Mouse (Mus musculus): ENCODE measurements around the gene Prr12. TPM values are rescaled to one million over a fixed set of nuclear protein-coding genes. Genes with fewer than 3 reads are reported as not detected.

Gene Prr12
- polyA plus RNA-seq, 1 experiment from 2014 or later, result 7.1 TPM

DNA sequence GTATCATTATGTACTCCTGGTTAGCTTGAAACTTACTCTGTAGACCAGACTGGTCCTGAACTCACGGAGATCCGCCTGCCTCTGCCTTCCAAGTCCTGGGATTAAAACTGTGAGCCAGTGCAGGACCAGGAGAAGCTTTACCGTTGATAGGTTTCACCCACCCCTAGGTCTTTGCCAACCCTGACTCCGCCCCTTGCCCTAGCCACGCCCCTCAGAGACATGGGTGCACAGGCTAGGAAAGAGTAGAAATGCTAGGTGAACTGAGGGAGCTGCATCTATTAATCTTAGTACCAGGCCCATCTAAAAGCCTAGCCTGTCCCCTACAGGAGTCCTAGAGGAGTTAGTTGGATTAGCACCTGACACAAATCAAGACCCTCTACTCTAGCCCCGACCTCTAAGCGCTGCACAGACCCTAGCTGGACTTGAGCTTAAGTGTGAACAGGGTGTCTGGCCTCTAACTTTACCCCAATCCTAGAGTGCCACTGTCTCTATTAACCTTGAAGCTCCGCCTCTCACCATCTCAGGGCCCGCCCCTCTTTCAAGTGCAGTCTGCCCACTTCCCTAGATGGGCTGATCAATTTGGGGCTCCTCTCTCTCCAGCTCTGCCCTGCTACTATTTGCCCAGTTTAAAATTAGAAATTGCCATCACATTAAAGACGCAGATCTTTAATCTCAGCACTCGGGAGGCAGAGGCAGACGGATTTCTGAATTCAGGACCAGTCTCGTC is 37.7 kb upstream of the Prr12 start:
- Histone ChIP-seq H3K4me1 (replicated peaks) (peaks cover 17% of the 10 kb centered on the region), H3K9me3 (no peaks in the 10 kb centered on the region), H3K36me3 (peaks cover 22% of the 10 kb centered on the region), H3K27ac (0 out of 2 replicates have a peak overlapping the region, but pooled peaks have one; percentile 82), H3K9ac (no peak overlapping the region; the same call in 1 of the 2 replicates), H3K27me3 (replicated peaks) (no peaks in the 10 kb centered on the region), H3K4me3 (replicated peaks) (peak overlapping the region; percentile 50), H3K4me2 (replicated peaks) (peak overlapping the region; percentile 61)
- 78% methylated on average over 13 of the region's 13 CpGs for WGBS
- no peak for ATAC-seq

DNA sequence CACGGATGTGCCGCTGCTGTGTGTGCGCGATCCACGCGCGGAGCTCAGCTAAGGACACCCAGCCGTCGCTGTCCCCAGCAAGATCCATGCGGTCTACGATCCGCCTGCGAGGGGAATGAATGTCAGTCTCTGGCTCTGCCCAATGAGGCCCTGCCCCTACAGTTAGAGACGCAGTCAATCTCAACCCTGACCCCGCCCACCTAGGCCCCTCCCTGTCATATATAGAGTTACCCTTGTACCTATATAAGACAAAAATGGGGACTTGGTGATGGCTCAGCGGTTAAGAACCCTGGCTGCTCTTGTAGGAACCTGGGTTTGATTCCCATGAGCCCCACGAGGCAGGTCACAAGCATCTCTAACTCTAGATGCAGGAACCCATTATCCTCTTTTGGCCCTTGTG is 35.9 kb upstream of the Prr12 start:
- H3K4me3 ChIP-seq (replicated peaks), result no peak overlapping the region

DNA sequence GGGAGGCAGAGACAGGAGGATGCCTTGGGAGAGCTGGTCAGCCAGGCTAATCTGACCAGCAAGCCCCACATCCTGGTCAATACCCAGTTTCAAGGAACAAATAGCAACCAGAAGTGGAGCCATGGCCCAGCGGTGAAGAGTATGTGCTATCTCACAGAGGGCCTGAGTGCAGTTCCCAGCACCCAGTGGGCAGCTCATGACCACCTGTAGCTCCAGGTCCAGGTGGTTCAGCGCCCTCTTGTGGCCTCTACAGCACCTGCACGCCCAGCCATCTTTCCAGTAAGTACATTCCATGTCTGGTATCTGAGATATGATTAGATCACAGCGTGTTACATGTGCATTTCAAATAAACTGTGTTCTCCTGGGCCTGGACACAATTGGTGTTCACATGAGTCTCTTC is 33.4 kb upstream of the Prr12 start:
- Histone ChIP-seq H3K4me2 (replicated peaks) (no peak overlapping the region), H3K9me3 (no peaks in the 10 kb centered on the region), H3K4me1 (replicated peaks) (peaks cover 13% of the 10 kb centered on the region), H3K36me3 (peaks cover 30% of the 10 kb centered on the region), H3K27ac (no peak overlapping the region), H3K27me3 (replicated peaks) (no peaks in the 10 kb centered on the region), H3K9ac (no peak overlapping the region), H3K4me3 (replicated peaks) (no peak overlapping the region)
- ATAC-seq, result no peak
- WGBS, result 75% methylated on average over 4 of the region's 4 CpGs

More for the DNA sequence above, 35.9 kb upstream of the Prr12 start:
- Histone ChIP-seq H3K27me3 (replicated peaks) (no peaks in the 10 kb centered on the region), H3K4me1 (replicated peaks) (peaks cover 13% of the 10 kb centered on the region), H3K9ac (no peak overlapping the region), H3K9me3 (no peaks in the 10 kb centered on the region), H3K27ac (no peak overlapping the region), H3K4me2 (replicated peaks) (no peak overlapping the region), H3K36me3 (peaks cover 24% of the 10 kb centered on the region)
- no peak for ATAC-seq
- 92% methylated on average over 17 of the region's 17 CpGs for whole genome bisulfite sequencing

DNA sequence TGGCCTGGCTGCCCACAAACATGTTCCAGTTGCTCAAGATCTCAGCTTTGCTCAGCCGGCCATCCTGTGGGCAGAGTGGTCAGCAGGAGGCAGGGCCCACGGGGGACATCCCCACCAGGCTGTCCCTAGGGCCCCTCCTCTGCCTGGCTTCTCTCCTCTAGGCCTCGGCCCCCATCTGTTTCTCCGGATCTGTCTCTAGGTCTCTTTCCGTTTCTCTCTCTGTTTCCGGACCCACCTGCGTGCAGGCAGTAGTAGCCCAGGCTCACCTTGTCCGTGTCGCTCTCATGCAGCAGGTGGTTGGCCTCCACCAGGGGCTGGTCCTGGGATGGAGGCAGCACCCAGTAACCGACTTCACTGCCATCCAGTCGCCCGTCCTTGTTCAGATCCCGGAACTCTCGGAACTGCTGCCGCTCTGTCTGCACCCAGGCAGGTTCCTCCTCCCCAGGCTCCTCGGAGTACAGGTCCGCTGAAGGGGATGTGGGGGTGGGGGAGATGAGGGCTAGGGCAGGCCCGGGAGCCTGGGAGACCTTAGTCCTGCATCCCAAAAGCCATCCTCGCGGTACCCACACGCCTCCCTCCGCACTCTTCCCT is 30.7 kb upstream of the Prr12 start:
- 0 out of 2 replicates have a peak overlapping the region, but pooled peaks have one; percentile 28 for H3K27ac ChIP-seq
- H3K9me3 ChIP-seq, result no peaks in the 10 kb centered on the region
- H3K9ac ChIP-seq, result no peak overlapping the region
- peaks cover 8% of the 10 kb centered on the region; the same call in 1 of the 2 replicates for H3K4me1 ChIP-seq (replicated peaks)
- 0 out of 2 replicates have a peak overlapping the region, but pooled peaks have one; percentile 2 for H3K4me2 ChIP-seq (replicated peaks)
- H3K36me3 ChIP-seq, result peaks cover 28% of the 10 kb centered on the region
- no peak for ATAC-seq
- WGBS, result 82% methylated on average over 22 of the region's 22 CpGs
- H3K4me3 ChIP-seq (replicated peaks), result no peak overlapping the region
- H3K27me3 ChIP-seq (replicated peaks), result no peaks in the 10 kb centered on the region

DNA sequence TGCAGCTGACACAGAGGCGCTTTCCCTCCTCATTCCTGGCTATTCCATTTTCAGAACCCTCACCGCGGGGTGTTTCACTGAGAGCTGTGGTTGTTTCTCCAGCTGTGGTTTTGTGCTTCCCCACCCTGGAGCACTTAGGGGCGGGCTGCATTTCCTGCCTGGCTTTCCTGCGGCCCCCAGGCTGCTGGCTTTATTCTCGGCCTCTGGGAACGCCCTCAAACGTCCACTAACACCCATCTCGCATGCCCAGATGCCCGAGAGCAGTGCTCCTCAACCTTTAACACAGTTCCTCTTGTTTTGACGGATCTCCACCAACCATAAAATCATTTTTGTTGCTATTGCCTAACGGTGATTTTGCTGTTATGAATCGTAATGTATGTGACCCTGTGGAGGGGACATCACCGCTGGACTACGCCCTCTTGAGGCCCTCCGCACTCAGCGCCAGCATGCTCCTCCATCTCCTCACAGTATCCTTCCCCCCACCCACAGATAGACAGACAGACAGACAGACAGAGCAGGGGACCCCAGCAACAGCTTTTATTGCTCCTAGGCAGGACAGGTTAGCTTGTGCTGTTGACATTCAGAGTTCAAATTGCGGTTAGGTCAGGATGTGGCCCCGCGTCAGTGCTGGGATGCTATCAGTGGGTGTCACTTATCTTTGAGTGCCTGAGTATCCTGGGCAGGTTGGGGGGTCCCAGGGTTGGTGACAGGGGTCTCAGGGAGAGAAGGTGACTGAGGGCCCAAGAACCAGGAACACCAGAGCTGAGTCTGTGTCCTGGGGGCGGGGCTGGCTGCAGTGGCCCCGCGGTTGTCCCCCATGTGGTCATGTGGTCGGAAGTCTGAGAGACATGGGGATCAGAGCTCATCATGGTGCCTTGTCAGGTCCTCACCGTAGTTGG is 30.0 kb upstream of the Prr12 start:
- Histone ChIP-seq H3K27ac (peak overlapping the region; percentile 27; the same call in 1 of the 2 replicates), H3K9ac (no peak overlapping the region), H3K9me3 (no peaks in the 10 kb centered on the region), H3K27me3 (replicated peaks) (no peaks in the 10 kb centered on the region), H3K4me1 (replicated peaks) (peaks cover 8% of the 10 kb centered on the region; the same call in 1 of the 2 replicates), H3K4me3 (replicated peaks) (no peak overlapping the region), H3K36me3 (peaks cover 26% of the 10 kb centered on the region), H3K4me2 (replicated peaks) (peak overlapping the region; percentile 36)
- 60% methylated on average over 25 of the region's 25 CpGs for WGBS
- ATAC-seq, result peak; percentile 27; the same call in 1 of the 2 replicates

DNA sequence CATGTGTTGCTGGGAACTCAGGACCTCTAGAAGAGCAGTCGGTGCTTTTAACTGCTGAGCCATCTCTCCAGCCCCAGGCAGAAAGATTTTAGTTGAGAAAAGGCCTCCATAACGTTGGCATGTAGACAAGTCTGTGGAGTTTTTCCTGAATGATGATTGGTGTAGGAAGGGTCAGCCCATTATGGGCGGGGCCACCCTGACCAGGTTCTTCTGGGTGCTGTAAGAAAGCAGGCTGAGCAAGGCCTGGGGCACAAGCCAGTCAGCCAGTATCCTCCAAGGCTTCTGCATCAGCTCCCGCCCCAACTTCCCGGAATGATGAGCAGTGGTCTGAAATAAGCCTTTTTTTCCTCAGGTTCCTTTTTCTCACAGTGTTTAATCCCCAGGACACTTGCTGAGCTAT is 28.3 kb upstream of the Prr12 start:
- Histone ChIP-seq H3K36me3 (peaks cover 22% of the 10 kb centered on the region), H3K27me3 (replicated peaks) (no peaks in the 10 kb centered on the region), H3K9ac (no peak overlapping the region), H3K9me3 (no peaks in the 10 kb centered on the region), H3K4me3 (replicated peaks) (no peak overlapping the region), H3K4me2 (replicated peaks) (no peak overlapping the region), H3K27ac (no peak overlapping the region), H3K4me1 (replicated peaks) (peaks cover 8% of the 10 kb centered on the region; the same call in 1 of the 2 replicates)
- ATAC-seq, result no peak
- 58% methylated on average over 5 of the region's 5 CpGs for WGBS

DNA sequence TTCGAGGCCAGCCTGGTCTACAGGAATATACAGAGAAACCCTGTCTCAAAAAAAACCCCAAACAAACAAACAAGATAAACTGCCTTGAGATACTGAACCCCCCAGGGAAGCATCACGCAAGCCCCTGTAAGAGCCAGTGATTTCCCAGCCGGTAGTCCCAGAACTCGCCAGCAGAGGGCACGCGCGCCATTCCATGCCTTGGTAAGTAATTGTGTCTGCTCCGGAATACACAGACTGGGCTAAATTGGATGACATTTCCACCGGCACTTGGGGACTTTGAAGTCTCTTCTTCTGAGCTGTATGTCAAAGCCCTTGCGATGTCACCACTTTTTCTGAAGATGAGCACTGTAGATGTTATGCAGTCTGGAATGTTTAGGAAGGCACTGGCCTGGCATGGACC is 27.2 kb upstream of the Prr12 start:
- ATAC-seq, result no peak
- Histone ChIP-seq H3K27ac (no peak overlapping the region), H3K9me3 (no peaks in the 10 kb centered on the region), H3K4me1 (replicated peaks) (peaks cover 8% of the 10 kb centered on the region; the same call in 1 of the 2 replicates), H3K4me2 (replicated peaks) (no peak overlapping the region), H3K27me3 (replicated peaks) (no peaks in the 10 kb centered on the region), H3K36me3 (peaks cover 27% of the 10 kb centered on the region), H3K4me3 (replicated peaks) (no peak overlapping the region), H3K9ac (no peak overlapping the region)
- under 1% methylated on average over 10 of the region's 10 CpGs for WGBS

DNA sequence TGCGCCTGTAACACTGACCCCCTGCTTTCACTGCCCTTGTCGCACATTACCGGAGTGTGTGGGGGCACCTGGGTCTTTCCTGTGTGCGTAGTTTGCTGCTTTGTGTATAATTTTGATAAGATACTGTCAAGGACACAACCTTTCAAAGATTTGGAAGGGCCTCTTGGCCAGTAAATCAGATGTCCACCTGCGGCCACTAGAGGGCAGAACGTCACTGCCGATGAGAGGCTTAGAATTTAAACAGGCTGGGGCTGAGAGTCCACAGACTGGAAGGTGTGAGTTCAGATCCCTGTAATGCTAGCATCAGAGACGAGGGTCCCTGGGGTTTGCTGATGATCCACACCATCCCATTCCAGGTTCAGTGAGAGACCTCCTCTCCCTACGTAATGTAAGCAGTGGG is 25.8 kb upstream of the Prr12 start:
- WGBS, result 28% methylated on average over 9 of the region's 9 CpGs
- no peaks in the 10 kb centered on the region for H3K9me3 ChIP-seq
- no peaks in the 10 kb centered on the region for H3K27me3 ChIP-seq (replicated peaks)
- H3K4me2 ChIP-seq (replicated peaks), result no peak overlapping the region
- peaks cover 8% of the 10 kb centered on the region; the same call in 1 of the 2 replicates for H3K4me1 ChIP-seq (replicated peaks)
- H3K27ac ChIP-seq, result no peak overlapping the region
- peaks cover 26% of the 10 kb centered on the region for H3K36me3 ChIP-seq
- H3K4me3 ChIP-seq (replicated peaks), result no peak overlapping the region
- no peak; the same call in 1 of the 2 replicates for ATAC-seq
- no peak overlapping the region for H3K9ac ChIP-seq

DNA sequence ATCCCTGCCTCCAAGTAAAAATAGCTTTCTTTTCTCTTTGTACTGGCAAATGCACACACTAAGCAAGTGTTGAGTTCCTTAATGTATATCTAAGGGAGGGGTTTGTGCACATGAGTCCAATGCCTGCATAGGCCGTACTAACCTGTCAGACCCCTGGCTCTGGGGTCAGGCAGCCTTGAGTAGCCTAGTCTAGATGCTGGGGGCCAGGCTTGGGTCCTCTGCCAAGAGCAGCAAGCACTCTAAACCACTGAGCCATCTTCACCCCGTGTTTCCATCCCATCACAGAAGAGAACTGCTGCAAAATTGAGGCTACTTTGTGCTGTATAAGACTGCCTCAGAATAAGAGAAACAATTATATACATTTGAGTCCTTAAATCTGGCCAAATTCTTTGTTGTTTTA is 25.1 kb upstream of the Prr12 start:
- Histone ChIP-seq H3K4me3 (replicated peaks) (no peak overlapping the region), H3K27ac (no peak overlapping the region), H3K4me1 (replicated peaks) (peaks cover 3% of the 10 kb centered on the region; the same call in 1 of the 2 replicates), H3K4me2 (replicated peaks) (no peak overlapping the region), H3K9me3 (no peaks in the 10 kb centered on the region), H3K27me3 (replicated peaks) (no peaks in the 10 kb centered on the region), H3K36me3 (peaks cover 24% of the 10 kb centered on the region), H3K9ac (no peak overlapping the region)
- ATAC-seq, result no peak
- WGBS, result 90% methylated on average over 2 of the region's 2 CpGs

DNA sequence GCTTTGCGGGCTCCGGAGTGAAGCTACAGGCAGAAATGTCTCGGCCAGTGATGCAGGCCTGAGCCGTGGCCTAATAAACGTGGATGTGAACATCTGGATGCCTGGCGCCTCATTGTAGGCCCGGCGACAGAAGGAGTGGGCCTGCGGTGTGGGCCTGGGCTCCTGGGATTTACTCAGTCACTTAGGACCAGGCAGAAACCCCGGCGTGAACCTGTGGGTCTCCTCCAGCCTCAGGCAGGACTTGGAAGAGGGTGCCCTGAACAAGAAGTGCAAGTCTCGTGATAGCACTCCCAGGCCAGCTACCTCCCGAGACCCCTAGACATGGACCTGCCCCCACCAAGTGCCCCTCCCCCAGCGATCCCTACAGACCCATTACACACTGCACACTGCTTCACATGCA is 24.6 kb upstream of the Prr12 start:
- ATAC-seq, result no peak
- WGBS, result 85% methylated on average over 14 of the region's 14 CpGs
- peaks cover 24% of the 10 kb centered on the region for H3K36me3 ChIP-seq

DNA sequence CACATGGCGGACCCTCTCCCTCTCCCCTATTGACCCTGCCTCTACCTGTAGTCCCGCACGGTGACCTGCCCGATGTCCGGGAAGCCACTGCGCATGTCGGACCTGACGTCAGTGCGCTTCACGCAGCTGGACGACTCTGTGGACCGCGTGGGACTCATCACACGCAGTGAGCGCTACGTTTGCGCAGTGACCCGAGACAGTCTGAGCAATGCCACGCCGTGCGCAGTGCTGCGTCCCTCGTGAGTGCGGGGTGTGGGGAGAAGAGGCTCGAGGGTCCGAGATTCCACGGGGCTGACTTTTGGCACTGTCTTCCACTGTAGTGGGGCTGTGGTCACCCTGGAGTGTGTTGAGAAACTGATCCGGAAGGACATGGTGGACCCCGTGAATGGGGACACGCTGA is 23.8 kb upstream of the Prr12 start:
- Histone ChIP-seq H3K9ac (no peak overlapping the region), H3K36me3 (peaks cover 24% of the 10 kb centered on the region), H3K4me3 (replicated peaks) (no peak overlapping the region), H3K27ac (no peak overlapping the region), H3K4me2 (replicated peaks) (no peak overlapping the region), H3K9me3 (no peaks in the 10 kb centered on the region), H3K27me3 (replicated peaks) (no peaks in the 10 kb centered on the region), H3K4me1 (replicated peaks) (no peaks in the 10 kb centered on the region; the same call in 1 of the 2 replicates)
- ATAC-seq, result no peak
- 92% methylated on average over 30 of the region's 30 CpGs for WGBS

More for the DNA sequence above, 24.6 kb upstream of the Prr12 start:
- Histone ChIP-seq H3K9ac (no peak overlapping the region), H3K9me3 (no peaks in the 10 kb centered on the region), H3K4me2 (replicated peaks) (no peak overlapping the region), H3K4me1 (replicated peaks) (no peaks in the 10 kb centered on the region; the same call in 1 of the 2 replicates), H3K27me3 (replicated peaks) (no peaks in the 10 kb centered on the region), H3K27ac (no peak overlapping the region), H3K4me3 (replicated peaks) (no peak overlapping the region)

DNA sequence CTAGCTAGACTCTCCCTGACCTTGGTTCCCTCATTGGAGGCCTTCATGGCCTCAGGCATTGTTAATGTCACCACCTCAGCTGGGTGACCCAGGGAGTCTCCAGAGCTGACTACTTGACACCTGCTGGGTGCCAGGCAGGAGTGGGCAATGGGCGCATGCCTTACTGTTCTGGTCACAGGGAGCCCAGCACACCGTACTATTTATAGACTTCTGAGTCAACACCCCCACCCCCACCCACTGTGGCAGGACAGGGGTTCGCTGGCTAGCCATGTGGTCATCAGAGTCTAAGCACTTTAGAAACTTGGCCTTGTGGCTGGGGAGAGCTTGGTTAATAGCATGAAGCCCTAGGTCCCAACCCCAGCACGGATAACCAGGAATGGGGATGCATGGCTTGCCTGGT is 22.7 kb upstream of the Prr12 start:
- H3K9me3 ChIP-seq, result no peaks in the 10 kb centered on the region
- H3K9ac ChIP-seq, result no peak overlapping the region
- no peak for ATAC-seq
- no peaks in the 10 kb centered on the region for H3K27me3 ChIP-seq (replicated peaks)
- WGBS, result 74% methylated on average over 4 of the region's 4 CpGs
- no peak overlapping the region for H3K4me2 ChIP-seq (replicated peaks)
- no peak overlapping the region for H3K27ac ChIP-seq
- no peaks in the 10 kb centered on the region; the same call in 1 of the 2 replicates for H3K4me1 ChIP-seq (replicated peaks)
- H3K4me3 ChIP-seq (replicated peaks), result no peak overlapping the region
- peaks cover 21% of the 10 kb centered on the region for H3K36me3 ChIP-seq
